Mouse (Mus musculus) embryonic fibroblast, embryonic 13.5 days (primary cell): ENCODE measurements around the gene 4921530L21Rik. TPM values are rescaled to one million over a fixed set of nuclear protein-coding genes. Genes with fewer than 3 reads are reported as not detected.

ENCODE experiments used
- H3K27ac ChIP-seq: 2 replicates; pipeline ENCODE4 v1.5.1; 2012; ENCODE audit warnings: low read length, control low read depth, inconsistent platforms; ENCODE audit not compliant: insufficient read depth
- H3K4me1 ChIP-seq: 2 replicates; pipeline ENCODE4 v1.6.1; 2011; ENCODE audit warnings: low read length; ENCODE audit not compliant: control insufficient read depth, insufficient read depth
- H3K4me3 ChIP-seq: 2 replicates; pipeline ENCODE4 v1.5.1; 2011; ENCODE audit warnings: mild to moderate bottlenecking, control low read depth, low read length; ENCODE audit not compliant: insufficient read depth
- CTCF ChIP-seq: IDR thresholded peaks from 2 replicates; pipeline ENCODE4 v1.5.1; 2011; ENCODE audit warnings: mild to moderate bottlenecking, control low read depth, low read length, moderate library complexity, borderline replicate concordance; ENCODE audit not compliant: insufficient read depth
- POLR2A ChIP-seq: IDR thresholded peaks from 2 replicates; pipeline ENCODE4 v1.6.1; 2011; ENCODE audit warnings: low read depth, mild to moderate bottlenecking, control low read depth, low read length, moderate library complexity
- polyA plus RNA-seq: library from polyadenylated mRNA; stranded (reverse); fragments of >200 nt; gene quantifications from 2 replicates; pipeline ENCODE4 v1.2.4, GENCODE M21; 2011; ENCODE audit warnings: low read depth; ENCODE audit not compliant: missing spikeins, insufficient read length

Gene 4921530L21Rik
- polyA plus RNA-seq, 1 experiment = not detected

DNA sequence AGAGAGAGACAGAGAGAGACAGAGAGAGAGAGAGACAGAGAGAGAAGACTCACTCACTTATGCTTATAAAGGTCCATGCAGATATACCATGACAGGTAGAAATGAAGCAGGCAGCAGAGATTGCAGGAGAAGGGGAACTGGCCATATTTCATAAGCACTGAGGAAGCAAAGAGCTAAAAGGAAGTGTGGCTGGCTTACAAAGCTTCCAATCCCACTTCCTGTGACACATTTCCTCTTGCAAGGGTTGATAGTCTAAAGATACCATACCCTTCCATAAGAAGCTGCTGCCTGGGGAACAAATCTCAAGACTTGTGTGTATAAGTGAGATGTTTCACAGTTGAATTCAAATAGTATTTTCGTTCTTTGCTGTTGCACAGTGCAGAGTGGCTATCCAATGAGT is 45.7 kb downstream of the 4921530L21Rik start:
- H3K27ac ChIP-seq = no peak overlapping the region
- TF ChIP-seq CTCF (no peak), POLR2A (no peak)

DNA sequence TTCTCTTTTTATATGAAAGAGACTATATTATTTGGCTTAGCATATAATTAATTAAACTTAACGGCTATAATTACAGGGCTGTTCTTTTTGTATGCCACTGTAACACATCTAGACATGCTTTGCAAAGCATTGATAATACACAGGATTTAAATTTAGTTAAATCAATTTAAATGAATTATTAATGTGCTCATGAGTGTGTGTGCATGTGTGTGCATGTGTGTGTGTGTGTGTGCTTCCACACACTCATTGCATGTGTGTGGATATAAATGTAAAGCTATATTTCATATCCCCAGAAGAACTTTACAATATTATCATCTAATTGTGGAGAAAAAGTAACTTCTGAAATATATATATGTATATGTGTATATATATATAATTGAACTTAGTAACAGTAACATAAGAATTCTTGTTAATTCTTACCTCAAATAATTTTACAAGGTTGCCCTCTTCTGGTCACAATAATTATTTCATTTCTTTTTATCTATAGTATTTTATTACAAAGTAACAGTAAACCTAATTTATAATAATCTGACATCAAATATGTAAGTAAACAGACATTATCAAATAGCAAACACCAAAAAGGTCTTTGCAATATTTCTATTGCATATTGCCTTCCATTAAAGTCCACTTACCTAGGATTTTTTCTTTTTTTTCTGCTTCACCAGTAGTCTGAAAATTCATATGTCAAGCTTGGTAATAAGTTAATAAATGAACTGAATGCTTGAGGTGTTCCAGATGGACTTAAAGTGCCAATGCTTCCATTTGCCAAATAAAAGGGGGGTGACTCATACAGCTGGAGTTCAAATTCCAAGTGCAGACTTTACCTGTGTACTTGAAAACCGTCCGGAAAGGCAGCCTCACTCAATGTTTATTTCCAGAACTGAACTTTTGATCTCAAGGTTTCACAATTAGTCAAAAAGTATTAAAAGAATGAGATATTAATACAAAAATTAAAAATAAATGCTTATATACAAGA is 47.0 kb downstream of the 4921530L21Rik start:
- Histone ChIP-seq H3K27ac (no peak overlapping the region), H3K4me3 (no peak overlapping the region), H3K4me1 (no peaks in the 10 kb centered on the region)
- no peak for TF ChIP-seq POLR2A
- no peak for TF ChIP-seq CTCF

More for the DNA sequence above, 45.7 kb downstream of the 4921530L21Rik start:
- Histone ChIP-seq H3K4me1 (no peaks in the 10 kb centered on the region), H3K4me3 (no peak overlapping the region)
